Mouse (Mus musculus) forebrain, embryonic 11.5 days (tissue): Measurements from ENCODE around the gene Myo1a. TPM values are rescaled to one million over a fixed set of nuclear protein-coding genes. Genes with fewer than 3 reads are reported as not detected.
"Not testable (repeated sequence)": the region's sequence is repeated elsewhere in the genome, so short reads cannot be mapped to it uniquely, and the experiment has no call there.

Experiments used
- ATAC-seq: fragments of 200-750 bp; cut with Nextera tagmentation; replicated peaks from 2 replicates; pipeline ENCODE4 v1.8.0; 2017; ENCODE audit warnings: moderate TSS enrichment; ENCODE audit not compliant: low FRiP score
- DNase-seq: peaks from one replicate; pipeline ENCODE4 v3.0.0-alpha.2; 2017; ENCODE audit warnings: low spot score
- H3K27ac ChIP-seq: fragments of 300-500 bp; sonication (generic); 2 replicates; pipeline ENCODE4 v1.5.1; 2014; ENCODE audit warnings: low read depth, low read length
- H3K27me3 ChIP-seq: fragments of 300-500 bp; sonication (generic); 2 replicates; pipeline ENCODE4 v1.6.1; 2014; ENCODE audit warnings: mild to moderate bottlenecking, low read length, mixed read lengths; ENCODE audit not compliant: control insufficient read depth, insufficient read depth
- H3K36me3 ChIP-seq: fragments of 300-500 bp; sonication (generic); 2 replicates; pipeline ENCODE4 v1.6.1; 2014; ENCODE audit warnings: mild to moderate bottlenecking, low read length, moderate library complexity, mixed read lengths; ENCODE audit not compliant: control insufficient read depth, insufficient read depth
- H3K4me1 ChIP-seq: fragments of 300-500 bp; sonication (generic); replicated peaks from 2 replicates; pipeline ENCODE4 v1.6.1; 2014; ENCODE audit warnings: low read length, mixed read lengths; ENCODE audit not compliant: control insufficient read depth, insufficient read depth
- H3K4me2 ChIP-seq: fragments of 300-500 bp; sonication (generic); 2 replicates; pipeline ENCODE4 v1.6.1; 2014; ENCODE audit warnings: low read depth, mild to moderate bottlenecking, low read length, moderate library complexity, mixed read lengths; ENCODE audit not compliant: severe bottlenecking
- H3K4me3 ChIP-seq: fragments of 300-500 bp; sonication (generic); 2 replicates; pipeline ENCODE4 v1.5.1; 2014; ENCODE audit warnings: low read depth, low read length
- H3K9ac ChIP-seq: fragments of 300-500 bp; sonication (generic); 2 replicates; pipeline ENCODE4 v1.6.1; 2014; ENCODE audit warnings: low read length
- H3K9me3 ChIP-seq: fragments of 300-500 bp; sonication (generic); 2 replicates; pipeline ENCODE4 v1.6.1; 2016; ENCODE audit warnings: low read length, mixed read lengths; ENCODE audit not compliant: control insufficient read depth
- WGBS: fragments of 180-500 bp; shearing (Covaris S2); extraction: QIAGEN DNeasy Blood & Tissue Kit; methylation state at CpG from one replicate; pipeline ENCODE4 v1.1.7; 2014; 5-methylcytosine and 5-hydroxymethylcytosine counted together
- polyA plus RNA-seq: library from polyadenylated mRNA; unstranded; fragments of >200 nt; fragmentation: Nextera tagmentation; extraction: Ambion mirVana; gene quantifications from 2 replicates; pipeline ENCODE4 v1.2.1, GENCODE M21; 2014

Myo1a gene
- polyA plus RNA-seq, 1 experiment from 2014 or later = 0.40 TPM

GRCm38 (mm10) chr10:127754566-127755166 lies 49.7 kb downstream of the Myo1a start:
- WGBS = 92% methylated on average over 6 of the region's 6 CpGs
- no peaks in the 10 kb centered on the region for H3K4me1 ChIP-seq
- H3K4me3 ChIP-seq = no peak overlapping the region
- no peak for DNase-seq
- H3K36me3 ChIP-seq = no peaks in the 10 kb centered on the region
- no peak for ATAC-seq
- no peak overlapping the region for H3K9ac ChIP-seq
- H3K4me2 ChIP-seq = no peak overlapping the region
- H3K9me3 ChIP-seq = no peaks in the 10 kb centered on the region
- H3K27me3 ChIP-seq = no peaks in the 10 kb centered on the region
- H3K27ac ChIP-seq = no peak overlapping the region

- DNase-seq (no peak), ATAC-seq (no peak)
- H3K9ac ChIP-seq = no peak overlapping the region
- no peaks in the 10 kb centered on the region for H3K27me3 ChIP-seq
- WGBS = 82% methylated on average over 3 of the region's 3 CpGs
- no peaks in the 10 kb centered on the region for H3K9me3 ChIP-seq
- H3K36me3 ChIP-seq = no peaks in the 10 kb centered on the region
- H3K27ac ChIP-seq = no peak overlapping the region
- no peak overlapping the region for H3K4me3 ChIP-seq
- no peak overlapping the region for H3K4me2 ChIP-seq
- H3K4me1 ChIP-seq = no peaks in the 10 kb centered on the region
Observed at GRCm38 (mm10) chr10:127755246-127755645, 50.3 kb downstream of the Myo1a start.

GRCm38 (mm10) chr10:127755770-127756468 lies 50.9 kb downstream of the Myo1a start:
- no peak for ATAC-seq
- Histone ChIP-seq H3K27ac (no peak overlapping the region), H3K4me3 (no peak overlapping the region), H3K27me3 (no peaks in the 10 kb centered on the region), H3K4me2 (no peak overlapping the region), H3K4me1 (no peaks in the 10 kb centered on the region), H3K36me3 (no peaks in the 10 kb centered on the region), H3K9me3 (no peaks in the 10 kb centered on the region), H3K9ac (no peak overlapping the region)
- no peak for DNase-seq
- WGBS = 46% methylated on average over 17 of the region's 18 CpGs

DNA sequence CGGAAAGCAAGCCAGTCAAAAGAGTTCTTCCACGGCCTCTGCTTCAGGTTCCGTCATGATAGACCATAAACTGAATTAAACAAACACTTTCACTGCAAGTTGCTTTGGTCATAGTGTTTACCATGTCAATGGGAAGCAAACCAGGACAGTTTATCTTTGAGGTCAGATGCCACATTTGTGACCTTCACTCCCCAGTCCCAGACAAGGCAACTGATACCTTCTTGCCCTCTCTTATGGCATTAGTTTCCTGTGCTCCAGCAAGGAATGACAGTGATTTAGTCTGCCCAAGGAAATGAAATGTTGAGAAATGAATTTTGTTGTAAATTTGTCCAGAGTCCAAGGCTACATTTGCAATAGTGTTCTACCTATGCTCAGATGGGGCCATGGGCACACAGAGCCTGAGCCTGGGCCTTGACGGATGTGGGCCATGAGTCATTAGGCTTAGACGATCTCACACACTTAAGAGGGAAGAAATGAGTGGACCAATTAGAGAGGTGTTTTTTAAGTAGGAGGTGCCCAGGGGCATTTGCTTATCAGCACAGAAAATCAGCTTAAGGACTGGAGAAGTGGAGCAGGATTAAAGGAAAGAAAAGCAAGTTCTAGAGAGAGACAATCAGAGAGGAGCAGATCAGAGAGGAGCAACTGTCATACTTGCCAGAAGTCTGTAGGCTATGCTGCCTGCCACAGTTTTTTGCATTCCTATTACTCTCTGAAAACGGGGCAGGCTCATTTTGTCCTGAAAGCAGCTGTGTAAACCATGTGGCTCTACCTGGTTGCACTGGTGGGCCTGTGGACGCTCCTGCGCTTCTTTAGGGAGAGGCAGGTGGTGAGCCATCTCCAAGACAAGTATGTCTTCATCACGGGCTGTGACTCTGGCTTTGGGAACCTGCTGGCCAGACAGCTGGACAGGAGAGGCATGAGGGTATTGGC lies 54.5 kb downstream of the Myo1a start, which contains the start of the genes Rdh1 and Rdh16f1:
Gene Rdh1, plus strand, starts transcription at position 541 of the 930 bp plus-strand sequence.
Gene Rdh16f1, plus strand, starts transcription at position 607 of the 930 bp plus-strand sequence.
- WGBS = 71% methylated on average over 8 of the region's 9 CpGs
- Histone ChIP-seq H3K36me3 (no peaks in the 10 kb centered on the region), H3K27me3 (no peaks in the 10 kb centered on the region), H3K4me3 (no peak within 1 kb of the TSS), H3K9ac (no peak within 1 kb of the TSS), H3K27ac (no peak within 1 kb of the TSS), H3K9me3 (no peaks in the 10 kb centered on the region), H3K4me2 (no peak within 1 kb of the TSS), H3K4me1 (no peaks in the 10 kb centered on the region)
- DNase-seq (no peak), ATAC-seq (no peak)

GRCm38 (mm10) chr10:127762926-127763325 lies 58.0 kb downstream of the Myo1a start:
- H3K9ac ChIP-seq, H3K27me3 ChIP-seq, H3K36me3 ChIP-seq, H3K9me3 ChIP-seq, H3K4me3 ChIP-seq, ATAC-seq, H3K4me1 ChIP-seq, H3K4me2 ChIP-seq, H3K27ac ChIP-seq: not testable (repeated sequence)
- 89% methylated on average over 10 of the region's 10 CpGs for WGBS
- peak; percentile 38 for DNase-seq

DNA sequence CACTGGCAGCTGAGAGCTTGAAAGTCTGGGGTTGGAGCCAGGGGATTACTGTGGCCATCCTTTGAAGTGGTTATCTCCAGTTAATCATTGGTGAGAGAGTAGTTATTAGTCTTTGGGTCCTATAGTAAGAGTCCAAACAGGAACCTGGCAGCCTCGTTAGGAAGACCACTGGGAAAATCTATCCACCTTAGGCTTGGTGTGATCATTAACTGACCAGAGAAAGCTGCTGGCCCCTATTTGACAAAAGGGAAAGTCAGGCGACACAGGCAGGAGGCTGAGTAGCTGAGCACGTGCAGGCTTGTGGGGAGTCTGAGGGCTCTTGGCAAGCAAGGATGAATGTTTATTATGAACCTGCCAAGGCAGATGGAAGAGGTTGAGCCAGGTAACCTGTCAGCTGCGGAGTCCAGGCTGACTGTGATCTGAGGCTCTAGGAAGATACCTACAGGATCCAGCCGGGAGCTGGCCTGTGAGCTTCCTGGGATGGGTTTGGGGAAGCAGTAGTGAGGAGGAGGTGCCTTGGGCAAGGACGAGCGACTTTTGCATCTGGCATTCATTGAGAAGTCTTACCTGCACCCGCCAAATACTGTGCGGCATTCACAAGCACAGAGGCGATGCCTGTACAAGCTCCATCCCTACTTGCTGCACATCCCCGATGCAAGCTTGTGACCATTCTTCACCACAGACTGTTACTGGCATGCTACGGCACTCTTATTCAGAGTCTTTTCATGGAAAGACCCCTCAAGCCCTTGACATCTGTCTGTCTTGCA lies 59.1 kb downstream of the Myo1a start:
- Histone ChIP-seq H3K4me1 (no peaks in the 10 kb centered on the region), H3K9me3 (no peaks in the 10 kb centered on the region), H3K27me3 (no peaks in the 10 kb centered on the region), H3K36me3 (no peaks in the 10 kb centered on the region), H3K27ac (no peak overlapping the region), H3K9ac (no peak overlapping the region), H3K4me2 (no peak overlapping the region), H3K4me3 (no peak overlapping the region)
- 72% methylated on average over 12 of the region's 12 CpGs for WGBS
- peak; percentile 19 for DNase-seq
- ATAC-seq = no peak

DNA sequence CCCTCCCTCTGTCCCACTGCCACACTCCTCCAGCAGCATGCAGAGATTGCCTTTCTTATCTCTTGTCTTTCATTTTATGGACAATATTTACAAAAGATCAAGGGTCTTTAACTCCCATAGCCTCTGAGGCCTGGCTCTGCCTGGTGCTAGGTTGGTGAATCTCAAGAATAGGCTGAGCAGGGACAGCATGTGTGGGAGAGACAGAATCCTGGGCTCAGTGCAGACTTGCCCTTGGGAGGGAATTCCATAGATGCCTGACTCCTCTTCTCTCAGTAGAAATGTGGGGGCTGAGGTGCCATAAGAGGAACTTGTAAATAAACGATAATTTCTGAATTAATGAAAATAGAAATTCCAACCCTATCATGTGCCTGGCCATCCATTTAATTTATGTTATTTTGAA lies 61.6 kb downstream of the Myo1a start:
- H3K27me3 ChIP-seq = no peaks in the 10 kb centered on the region
- H3K4me2 ChIP-seq = no peak overlapping the region
- H3K9me3 ChIP-seq = no peaks in the 10 kb centered on the region
- ATAC-seq = no peak
- no peak for DNase-seq
- no peak overlapping the region for H3K9ac ChIP-seq
- H3K4me3 ChIP-seq = no peak overlapping the region
- no peak overlapping the region for H3K27ac ChIP-seq
- H3K36me3 ChIP-seq = no peaks in the 10 kb centered on the region
- H3K4me1 ChIP-seq = no peaks in the 10 kb centered on the region
- WGBS = 85% methylated on average over 1 of the region's 1 CpGs
